Mouse (Mus musculus) lung, embryonic 15.5 days (tissue): ENCODE measurements around the gene Oaz1. TPM values are rescaled to one million over a fixed set of nuclear protein-coding genes. Genes with fewer than 3 reads are reported as not detected.

Source experiments
- ATAC-seq: fragments of 200-750 bp; cut with Nextera tagmentation; 2 replicates; pipeline ENCODE4 v1.8.0; 2017; ENCODE audit warnings: moderate number of reproducible peaks, borderline replicate concordance; ENCODE audit not compliant: low FRiP score, low TSS enrichment; ENCODE audit errors: extremely low read depth
- H3K27ac ChIP-seq: fragments of 300-500 bp; sonication (generic); 2 replicates; pipeline ENCODE4 v1.5.1; 2015; ENCODE audit warnings: moderate library complexity, mild to moderate bottlenecking, inconsistent platforms
- H3K27me3 ChIP-seq: fragments of 300-500 bp; sonication (generic); 2 replicates; pipeline ENCODE4 v1.6.1; 2015; ENCODE audit warnings: inconsistent platforms
- H3K36me3 ChIP-seq: fragments of 300-500 bp; sonication (generic); 2 replicates; pipeline ENCODE4 v1.6.1; 2015; ENCODE audit warnings: inconsistent platforms
- H3K4me1 ChIP-seq: fragments of 300-500 bp; sonication (generic); 2 replicates; pipeline ENCODE4 v1.6.1; 2015; ENCODE audit warnings: inconsistent platforms
- H3K4me2 ChIP-seq: fragments of 300-500 bp; sonication (generic); 2 replicates; pipeline ENCODE4 v1.6.1; 2015; ENCODE audit warnings: inconsistent platforms, mild to moderate bottlenecking, moderate library complexity
- H3K4me3 ChIP-seq: fragments of 300-500 bp; sonication (generic); 2 replicates; pipeline ENCODE4 v1.5.1; 2015; ENCODE audit warnings: mild to moderate bottlenecking, inconsistent platforms
- H3K9ac ChIP-seq: fragments of 300-500 bp; sonication (generic); 2 replicates; pipeline ENCODE4 v1.6.1; 2015; ENCODE audit warnings: inconsistent platforms
- H3K9me3 ChIP-seq: fragments of 300-500 bp; sonication (generic); 2 replicates; pipeline ENCODE4 v1.6.1; 2016; ENCODE audit warnings: inconsistent platforms
- WGBS: fragments of 180-500 bp; shearing (Covaris S2); methylation state at CpG from one replicate; pipeline ENCODE4 v1.1.7; 2015; 5-methylcytosine and 5-hydroxymethylcytosine counted together
- polyA plus RNA-seq: library from polyadenylated mRNA; unstranded; fragments of >200 nt; fragmentation: Nextera tagmentation; extraction: Ambion mirVana; gene quantifications from 2 replicates; pipeline ENCODE4 v1.2.1, GENCODE M21; 2015

Gene Oaz1
- polyA plus RNA-seq, 1 experiment from 2014 or later = 1,965 TPM

DNA sequence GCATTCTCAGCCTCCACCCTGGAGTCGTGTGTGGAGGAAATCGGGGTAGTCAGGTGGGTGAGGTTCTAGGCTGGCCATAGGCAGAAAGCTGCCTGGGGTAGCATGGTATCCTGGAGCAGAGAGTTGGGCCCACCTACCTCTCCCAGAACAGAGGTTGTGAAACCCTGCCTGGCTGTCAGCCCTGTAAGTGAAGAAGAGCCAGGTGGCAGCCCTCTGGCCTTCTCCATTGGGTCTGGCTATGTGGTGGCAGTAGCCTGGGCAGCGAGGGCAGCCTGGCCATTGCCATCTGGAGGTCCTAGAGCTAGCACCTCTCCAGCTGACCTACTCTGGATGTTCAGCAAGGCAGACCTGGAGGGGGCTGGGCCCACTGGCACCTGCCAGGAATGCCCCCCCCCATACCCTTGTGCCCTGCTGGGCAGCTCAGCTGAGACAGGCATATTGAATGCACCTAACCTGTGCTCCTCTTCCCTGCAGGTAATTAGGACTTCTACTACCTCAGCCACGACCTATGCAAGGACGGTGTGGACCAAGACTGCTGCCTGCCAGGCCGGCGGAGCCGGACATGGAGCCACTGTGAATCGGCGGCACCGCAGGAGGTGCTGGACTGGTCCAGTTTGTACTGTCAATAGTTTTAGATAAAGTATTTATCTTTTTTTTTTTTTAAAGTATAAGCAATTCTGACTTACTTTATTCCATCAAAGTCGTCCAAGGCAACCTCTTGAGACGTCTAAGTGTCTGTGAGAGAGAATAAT lies 33.2 kb upstream of the Oaz1 start:
- no peak overlapping the region for H3K27ac ChIP-seq
- ATAC-seq = no peak
- H3K36me3 ChIP-seq = peaks cover 75% of the 10 kb centered on the region
- peaks cover 14% of the 10 kb centered on the region for H3K4me1 ChIP-seq
- no peaks in the 10 kb centered on the region for H3K27me3 ChIP-seq
- no peak overlapping the region for H3K9ac ChIP-seq
- no peak overlapping the region for H3K4me3 ChIP-seq
- no peak overlapping the region for H3K4me2 ChIP-seq
- WGBS = 88% methylated on average over 13 of the region's 13 CpGs
- no peaks in the 10 kb centered on the region for H3K9me3 ChIP-seq

DNA sequence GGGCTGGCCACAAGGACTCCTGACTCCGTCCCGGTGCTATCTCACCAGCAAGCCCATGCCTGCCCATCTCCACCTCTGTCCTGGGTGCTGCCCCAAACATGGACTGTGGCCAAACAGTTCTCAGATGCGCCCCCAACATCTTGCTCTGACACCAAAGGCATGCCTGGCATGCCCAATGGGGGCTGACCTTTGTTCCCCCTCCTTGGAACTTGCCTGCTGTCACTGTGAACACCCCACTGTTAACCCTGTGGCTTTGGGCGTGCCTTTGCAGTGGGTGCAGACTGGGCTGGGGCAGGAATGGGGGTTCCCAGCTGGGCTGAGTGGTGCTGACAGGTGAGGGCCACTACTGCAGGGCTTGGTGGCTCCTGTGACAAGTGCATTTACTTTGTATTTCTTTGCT lies 32.7 kb upstream of the Oaz1 start:
- Histone ChIP-seq H3K4me3 (no peak overlapping the region), H3K27ac (no peak overlapping the region), H3K9me3 (no peaks in the 10 kb centered on the region), H3K9ac (no peak overlapping the region), H3K36me3 (peaks cover 69% of the 10 kb centered on the region), H3K4me1 (peaks cover 14% of the 10 kb centered on the region), H3K27me3 (no peaks in the 10 kb centered on the region), H3K4me2 (no peak overlapping the region)
- 85% methylated on average over 4 of the region's 4 CpGs for WGBS
- ATAC-seq = no peak

DNA sequence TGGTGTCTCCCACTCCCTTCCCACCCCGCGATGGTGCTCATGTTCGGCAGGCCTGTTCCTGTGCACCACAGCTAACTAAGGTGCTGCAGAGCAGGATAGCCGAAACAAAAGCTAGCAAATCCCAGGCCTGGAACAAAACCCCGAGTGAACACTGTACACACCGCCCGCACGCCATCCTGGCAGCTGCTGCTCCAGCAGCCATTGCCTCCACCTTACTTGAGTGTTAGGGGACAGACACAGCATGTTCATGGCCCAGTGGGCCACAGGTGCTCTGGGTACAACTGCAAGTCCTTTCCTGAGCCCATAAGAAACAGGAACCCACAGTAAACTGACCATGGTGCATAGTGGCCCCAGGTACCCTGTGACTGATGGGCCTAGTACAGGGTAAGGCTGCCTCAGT lies 31.7 kb upstream of the Oaz1 start:
- Histone ChIP-seq H3K4me1 (peaks cover 18% of the 10 kb centered on the region), H3K27ac (no peak overlapping the region), H3K4me3 (no peak overlapping the region), H3K9ac (no peak overlapping the region), H3K4me2 (no peak overlapping the region), H3K9me3 (no peaks in the 10 kb centered on the region), H3K36me3 (peaks cover 61% of the 10 kb centered on the region), H3K27me3 (no peaks in the 10 kb centered on the region)
- WGBS = 86% methylated on average over 8 of the region's 8 CpGs
- ATAC-seq = no peak

DNA sequence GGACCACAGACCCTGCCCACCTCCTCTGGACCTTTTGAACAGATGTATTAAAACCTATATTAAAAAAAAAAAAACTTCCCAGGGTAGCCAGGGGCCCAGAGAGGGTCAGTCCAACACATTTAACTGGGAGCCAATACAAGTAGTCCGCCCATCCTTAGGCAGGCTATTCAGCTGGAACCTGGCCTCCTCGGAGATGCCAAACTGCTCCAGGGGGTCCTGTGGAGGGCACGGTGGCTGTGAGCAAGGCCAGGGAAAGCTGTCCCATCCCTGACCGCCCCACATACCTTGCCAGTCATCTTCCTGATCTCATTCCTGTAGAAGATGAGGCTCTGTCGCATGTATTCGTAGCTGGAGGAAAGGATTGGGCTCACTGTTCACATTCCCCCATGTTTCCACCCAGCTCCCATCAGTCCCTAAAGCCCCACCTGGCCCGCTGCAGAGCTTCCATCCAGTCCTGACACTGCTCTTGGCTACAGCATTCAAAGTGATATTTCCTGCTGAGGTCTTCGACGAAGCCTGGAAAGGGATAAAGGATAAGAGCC lies 30.1 kb upstream of the Oaz1 start:
- ATAC-seq = no peak
- Histone ChIP-seq H3K27me3 (no peaks in the 10 kb centered on the region), H3K9ac (peak overlapping the region; percentile 98; the same call in 1 of the 2 replicates), H3K27ac (no peak overlapping the region), H3K36me3 (peaks cover 56% of the 10 kb centered on the region), H3K4me1 (peaks cover 26% of the 10 kb centered on the region), H3K4me2 (peak overlapping the region; percentile 79), H3K4me3 (peak overlapping the region; percentile 91), H3K9me3 (no peaks in the 10 kb centered on the region)
- WGBS = 71% methylated on average over 9 of the region's 9 CpGs

DNA sequence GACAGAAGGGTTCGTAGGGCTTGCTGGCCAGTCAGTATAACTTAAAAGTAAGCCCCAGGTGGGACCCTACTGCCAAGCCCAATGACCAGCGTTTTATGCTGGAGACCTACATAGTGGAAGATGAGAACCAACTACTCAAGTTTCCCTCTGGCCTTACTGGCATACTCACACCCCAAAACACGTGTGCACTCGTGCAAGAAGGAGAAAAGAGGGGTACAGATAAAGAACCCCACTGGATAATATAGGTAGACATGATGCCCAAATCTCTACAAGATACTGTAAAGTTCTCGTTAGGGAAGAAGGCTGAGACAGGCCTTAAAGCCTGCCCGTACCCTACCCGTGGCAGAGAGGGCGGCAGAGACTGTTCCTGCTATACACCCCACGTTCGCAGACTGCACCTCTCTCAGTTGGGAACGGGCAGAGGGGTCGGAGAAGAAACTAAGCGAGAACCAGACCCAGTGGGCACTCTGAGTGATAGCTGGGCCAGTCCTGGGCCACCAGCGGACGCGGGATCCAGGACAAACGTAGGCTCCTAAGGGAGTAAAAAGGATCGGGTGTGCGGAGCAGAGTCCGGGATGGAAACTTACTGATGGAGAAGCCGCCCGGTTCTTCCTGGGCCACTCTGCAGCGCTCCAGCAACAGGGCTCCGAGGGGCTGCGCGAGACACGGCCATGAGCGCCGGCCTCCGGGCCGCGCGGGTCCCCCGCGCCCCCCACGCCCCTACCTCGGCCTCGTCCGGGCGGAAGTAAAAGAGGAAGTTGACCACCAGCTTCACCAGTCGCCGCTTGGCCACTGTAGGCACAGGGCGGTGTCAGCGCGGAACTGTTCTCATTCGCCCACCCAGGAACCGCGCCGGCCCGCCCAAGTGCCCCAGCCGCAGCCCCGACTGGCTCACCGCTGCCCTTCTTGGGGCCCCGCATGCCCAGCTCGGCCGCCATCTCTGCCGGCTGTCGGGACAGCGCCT lies 29.0 kb upstream of the Oaz1 start:
- H3K27ac ChIP-seq = peak overlapping the region; percentile 98
- H3K27me3 ChIP-seq = no peaks in the 10 kb centered on the region
- peak overlapping the region; percentile 98 for H3K9ac ChIP-seq
- H3K36me3 ChIP-seq = peaks cover 56% of the 10 kb centered on the region
- H3K4me1 ChIP-seq = peaks cover 26% of the 10 kb centered on the region
- peak overlapping the region; percentile 91 for H3K4me3 ChIP-seq
- no peaks in the 10 kb centered on the region for H3K9me3 ChIP-seq
- peak overlapping the region; percentile 79 for H3K4me2 ChIP-seq
- 2% methylated on average over 59 of the region's 59 CpGs for WGBS
- ATAC-seq = peak; percentile 60

DNA sequence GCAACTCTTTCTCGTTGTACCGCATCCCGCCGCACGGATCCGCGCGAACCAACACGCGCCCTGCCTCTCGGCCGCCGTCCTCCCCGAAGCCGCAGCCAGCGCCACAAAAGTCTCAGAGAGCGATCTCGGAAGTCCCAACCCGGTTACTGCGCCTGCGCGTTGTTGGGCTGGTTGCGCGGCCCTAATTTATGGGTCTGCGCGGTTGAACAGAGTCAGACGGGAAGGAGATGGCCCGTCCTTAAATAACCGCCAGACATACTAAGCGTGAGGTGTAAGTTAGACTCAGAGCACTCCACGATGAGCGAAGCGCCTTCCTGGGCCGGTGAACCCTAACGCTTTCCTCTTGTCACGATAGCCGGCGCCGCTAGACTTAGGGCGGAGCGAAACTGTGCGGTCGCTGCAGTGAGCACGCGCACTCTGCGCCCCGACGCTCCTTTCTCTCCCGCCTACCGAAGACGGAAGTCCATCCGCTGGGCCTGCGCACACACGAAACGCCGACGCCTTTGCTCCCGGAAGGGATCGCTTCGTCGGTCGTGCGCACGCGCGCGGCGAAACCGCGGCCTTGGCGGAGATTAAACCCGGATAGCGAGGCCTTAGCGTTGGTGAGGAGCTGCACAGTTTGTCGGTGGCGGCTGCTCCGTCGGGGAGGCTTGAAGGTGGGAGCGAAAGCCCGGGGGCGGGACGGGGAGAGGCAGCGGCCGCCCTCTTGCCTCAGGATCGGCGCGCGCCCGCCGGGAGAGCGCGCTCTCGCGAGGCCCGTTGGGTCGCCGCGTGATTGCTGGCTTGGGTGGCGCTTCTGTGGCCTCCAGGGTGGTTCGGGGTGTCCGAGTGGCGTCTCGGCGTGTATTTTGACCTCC lies 28.1 kb upstream of the Oaz1 start, which contains the start of the genes Sf3a2 and Plekhj1:
Gene Sf3a2, plus strand, starts transcription at position 49 of the 857 bp plus-strand sequence.
Gene Plekhj1, minus strand, starts transcription at position 477 of the 857 bp plus-strand sequence.
- H3K36me3 ChIP-seq = peaks cover 56% of the 10 kb centered on the region

GRCm38 (mm10) chr10:80799070-80799566 lies 27.3 kb upstream of the Oaz1 start:
- peak overlapping the region; percentile 98 for H3K27ac ChIP-seq
- peak overlapping the region; percentile 98 for H3K9ac ChIP-seq
- H3K36me3 ChIP-seq = peaks cover 57% of the 10 kb centered on the region
- no peaks in the 10 kb centered on the region for H3K27me3 ChIP-seq
- no peak for ATAC-seq
- H3K4me2 ChIP-seq = peak overlapping the region; percentile 79
- peak overlapping the region; percentile 91 for H3K4me3 ChIP-seq
- no peaks in the 10 kb centered on the region for H3K9me3 ChIP-seq
- under 1% methylated on average over 18 of the region's 18 CpGs for WGBS
- peaks cover 26% of the 10 kb centered on the region for H3K4me1 ChIP-seq

More for the DNA sequence above, 28.1 kb upstream of the Oaz1 start, which contains the start of the genes Sf3a2 and Plekhj1:
- Histone ChIP-seq H3K9me3 (no peaks in the 10 kb centered on the region), H3K4me2 (peak within 1 kb of the TSS; percentile 79), H3K27ac (peak within 1 kb of the TSS; percentile 98), H3K4me1 (peaks cover 26% of the 10 kb centered on the region), H3K4me3 (peak within 1 kb of the TSS; percentile 91), H3K9ac (peak within 1 kb of the TSS; percentile 98), H3K27me3 (no peaks in the 10 kb centered on the region)
- WGBS = under 1% methylated on average over 104 of the region's 104 CpGs
- ATAC-seq = peak; percentile 92

DNA sequence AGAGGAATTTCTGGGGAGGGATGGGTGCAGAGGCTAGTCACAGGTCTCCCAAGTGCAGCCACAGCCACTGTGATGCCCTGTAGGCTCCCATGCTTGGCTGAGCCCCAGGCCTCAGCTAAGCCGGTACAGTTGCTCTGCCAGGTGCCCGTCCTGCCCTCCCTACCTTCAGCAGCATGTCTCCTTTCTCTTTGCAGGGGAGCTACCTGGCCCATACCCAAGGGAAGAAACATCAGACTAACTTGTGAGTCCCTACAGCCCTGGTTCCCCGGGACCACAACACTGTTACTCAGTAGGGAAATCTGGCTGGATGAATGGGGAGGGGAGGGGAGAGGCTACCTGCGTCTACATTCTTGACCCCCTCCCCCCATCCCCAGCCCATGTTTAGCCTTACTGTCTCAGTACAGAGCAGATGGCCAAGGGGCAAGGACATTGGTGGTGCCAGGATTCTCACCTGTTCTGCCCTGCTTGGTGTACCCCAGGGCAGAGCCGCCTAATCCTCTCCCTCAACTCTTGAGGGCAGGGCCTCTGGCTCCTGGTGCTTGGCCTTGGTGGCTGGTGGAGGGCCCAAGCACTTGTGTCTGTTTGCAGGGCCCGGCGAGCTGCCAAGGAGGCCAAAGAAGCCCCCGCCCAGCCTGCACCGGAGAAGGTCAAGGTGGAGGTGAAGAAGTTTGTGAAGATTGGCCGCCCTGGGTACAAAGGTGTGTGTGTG lies 24.1 kb upstream of the Oaz1 start:
- ATAC-seq = no peak
- WGBS = 82% methylated on average over 10 of the region's 10 CpGs
- H3K4me3 ChIP-seq = no peak overlapping the region
- no peaks in the 10 kb centered on the region for H3K9me3 ChIP-seq
- H3K27ac ChIP-seq = no peak overlapping the region
- no peak overlapping the region for H3K4me2 ChIP-seq
- peaks cover 10% of the 10 kb centered on the region; the same call in 1 of the 2 replicates for H3K27me3 ChIP-seq
- H3K36me3 ChIP-seq = peaks cover 45% of the 10 kb centered on the region
- H3K4me1 ChIP-seq = peaks cover 25% of the 10 kb centered on the region
- no peak overlapping the region for H3K9ac ChIP-seq

DNA sequence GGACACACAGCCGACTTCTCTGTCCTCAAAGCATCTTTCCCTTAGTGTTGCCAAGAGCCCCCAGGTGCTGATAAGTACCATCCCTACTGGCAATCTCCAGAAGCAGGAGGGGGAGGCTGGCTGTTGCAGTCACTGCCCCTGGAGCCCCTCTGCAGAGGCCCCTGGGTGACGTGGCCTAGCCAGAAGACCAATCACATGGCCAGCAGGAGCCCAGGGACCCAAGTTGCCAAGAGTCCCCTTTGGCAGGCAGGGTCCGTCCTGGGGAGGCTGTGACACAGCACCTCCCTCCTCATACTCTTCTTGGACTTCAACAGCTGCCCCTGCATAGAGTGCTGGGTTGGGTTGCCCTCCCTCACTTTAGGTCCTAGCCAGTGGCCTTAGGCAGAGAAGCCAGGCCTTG lies 23.5 kb upstream of the Oaz1 start:
- H3K4me1 ChIP-seq = peaks cover 30% of the 10 kb centered on the region
- H3K4me2 ChIP-seq = no peak overlapping the region
- no peak for ATAC-seq
- WGBS = 74% methylated on average over 3 of the region's 3 CpGs
- H3K4me3 ChIP-seq = no peak overlapping the region
- no peak overlapping the region for H3K9ac ChIP-seq
- H3K27me3 ChIP-seq = peaks cover 10% of the 10 kb centered on the region; the same call in 1 of the 2 replicates
- H3K36me3 ChIP-seq = peaks cover 45% of the 10 kb centered on the region
- H3K9me3 ChIP-seq = no peaks in the 10 kb centered on the region
- H3K27ac ChIP-seq = no peak overlapping the region

GRCm38 (mm10) chr10:80804340-80804739 lies 22.1 kb upstream of the Oaz1 start:
- no peak overlapping the region for H3K9ac ChIP-seq

More at GRCm38 (mm10) chr10:80804340-80804739, 22.1 kb upstream of the Oaz1 start:
- Histone ChIP-seq H3K4me2 (no peak overlapping the region), H3K4me1 (peaks cover 43% of the 10 kb centered on the region), H3K36me3 (peaks cover 45% of the 10 kb centered on the region), H3K27me3 (peaks cover 23% of the 10 kb centered on the region; the same call in 1 of the 2 replicates), H3K9me3 (no peaks in the 10 kb centered on the region), H3K4me3 (no peak overlapping the region), H3K27ac (no peak overlapping the region)
- 94% methylated on average over 2 of the region's 2 CpGs for WGBS
- ATAC-seq = no peak
